In the genomic region with DNA sequence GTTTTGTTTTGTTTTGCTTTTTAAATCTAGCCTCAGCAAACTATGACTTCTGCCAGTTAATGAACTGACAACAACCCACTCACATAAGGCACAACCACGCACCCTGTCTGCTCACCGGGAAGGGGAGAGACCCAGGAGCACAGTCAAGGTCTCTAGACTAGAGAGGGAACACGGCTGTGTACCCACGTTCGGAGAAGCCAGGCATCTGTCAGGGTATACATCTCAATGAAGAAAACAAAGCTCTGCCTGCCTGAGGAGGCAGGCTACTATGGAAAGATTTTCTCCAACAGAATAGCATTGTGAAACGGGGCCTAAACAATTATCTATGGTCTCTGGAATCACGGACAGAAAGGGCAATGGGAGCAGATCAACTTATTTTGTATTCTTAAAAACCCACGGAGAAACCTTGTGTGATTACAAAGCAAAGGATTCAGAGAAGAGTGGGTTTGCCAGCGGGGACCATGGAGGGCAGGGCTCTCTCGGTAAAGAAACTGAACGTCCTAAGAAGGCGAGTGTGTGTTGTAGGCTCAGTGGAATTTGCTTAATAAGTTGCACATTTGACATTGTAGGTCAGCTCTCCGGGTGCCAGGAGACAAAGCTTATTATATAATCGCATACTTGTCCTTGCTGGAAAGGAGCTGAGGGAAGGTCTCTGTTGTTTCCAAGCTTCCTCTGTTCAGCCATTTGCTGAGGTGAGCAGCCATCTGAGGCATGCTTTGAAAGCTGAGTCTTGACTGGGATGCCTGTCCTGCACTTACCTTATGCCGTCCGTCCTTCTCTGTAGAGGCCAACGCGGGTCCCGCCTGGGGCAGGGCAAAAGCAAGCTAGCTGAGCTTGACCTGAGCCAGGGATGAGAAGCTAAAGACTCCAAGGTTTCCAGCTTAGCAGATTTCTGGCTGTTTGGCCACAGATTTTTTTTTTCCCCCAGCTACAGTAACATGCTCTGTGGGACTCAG, we compare ENCODE assay signal across 16 mouse cellular contexts. TPM values are rescaled to one million over a fixed set of nuclear protein-coding genes. Genes with fewer than 3 reads are reported as not detected.
DNase-seq lines count a peak whose midpoint lies in the region; ATAC-seq lines count a peak whose summit lies in the region.
"Had no signal": no experiment of that assay in that cellular context is flagged by ENCODE, and none has a peak within 500 bp of the region (broad histone marks: within the 10 kb centered on the region; RNA-seq: fewer than 3 reads in every experiment).

No protein-coding gene starts in this region.

- no peak for ATAC-seq in kidney, embryonic 15.5 days (replicated peaks; ENCODE audit: low FRiP score)
- peak; percentile 72 for ATAC-seq in hindbrain, embryonic 12.5 days (ENCODE audit: low FRiP score)
- ATAC-seq in CD4-positive, CD25-positive, alpha-beta regulatory T cell, adult 4 months, result no peak
- ATAC-seq: inflammation-experienced regulatory T-cells, adult 6 months had no signal

- no peak overlapping the region for H3K9ac ChIP-seq in kidney, embryonic 15.5 days
- H3K9ac ChIP-seq in hindbrain, embryonic 12.5 days, result no peak overlapping the region
- H3K9ac ChIP-seq: neural tube, embryonic 12.5 days had no signal

- H3K27me3 ChIP-seq in kidney, embryonic 15.5 days, result no peaks in the 10 kb centered on the region
- H3K27me3 ChIP-seq in hindbrain, embryonic 12.5 days, result no peaks in the 10 kb centered on the region
- H3K27me3 ChIP-seq: neural tube, embryonic 12.5 days had no signal

- H3K9me3 ChIP-seq in kidney, embryonic 15.5 days (replicated peaks), result no peaks in the 10 kb centered on the region
- no peaks in the 10 kb centered on the region for H3K9me3 ChIP-seq in hindbrain, embryonic 12.5 days (replicated peaks)
- H3K9me3 ChIP-seq: neural tube, embryonic 12.5 days had no signal

- 84% methylated on average over 19 of the region's 19 CpGs for WGBS in kidney, embryonic 15.5 days
- WGBS in hindbrain, embryonic 12.5 days, result 41% methylated on average over 19 of the region's 19 CpGs

- no peaks in the 10 kb centered on the region for H3K4me1 ChIP-seq in kidney, embryonic 15.5 days
- H3K4me1 ChIP-seq in hindbrain, embryonic 12.5 days, result peaks cover 14% of the 10 kb centered on the region
- H3K4me1 ChIP-seq: neural tube, embryonic 12.5 days had no signal

- no peak overlapping the region for H3K4me2 ChIP-seq in kidney, embryonic 15.5 days
- peak overlapping the region; percentile 30 for H3K4me2 ChIP-seq in hindbrain, embryonic 12.5 days (replicated peaks)
- H3K4me2 ChIP-seq: neural tube, embryonic 12.5 days had no signal

- no peak overlapping the region for H3K27ac ChIP-seq in kidney, embryonic 15.5 days
- 0 out of 2 replicates have a peak overlapping the region, but pooled peaks have one; percentile 12 for H3K27ac ChIP-seq in hindbrain, embryonic 12.5 days
- H3K27ac ChIP-seq: macrophage; neural tube, embryonic 12.5 days had no signal

- peak; percentile 6 for DNase-seq in kidney, adult 18-20 months
- DNase-seq in Muller cell, postnatal 12 days (ENCODE audit: inconsistent ontology term), result peak; percentile 76
- DNase-seq in brain, adult 2 months (ENCODE audit: low read depth, low spot score), result peak; percentile 10
- DNase-seq in adrenal gland, adult 18-20 months (ENCODE audit: low spot score in 2 of 2), result no peak
- DNase-seq: adrenal gland, postnatal 10 days; left cerebral cortex, postnatal 4 days; right cerebral cortex, postnatal 25 days had no signal

- no peak overlapping the region for H3K4me3 ChIP-seq in kidney, embryonic 15.5 days (replicated peaks)
- H3K4me3 ChIP-seq in hindbrain, embryonic 12.5 days, result no peak overlapping the region
- H3K4me3 ChIP-seq: neural tube, embryonic 12.5 days had no signal

- H3K36me3 ChIP-seq in kidney, embryonic 15.5 days, result peaks cover 10% of the 10 kb centered on the region
- peaks cover 9% of the 10 kb centered on the region for H3K36me3 ChIP-seq in hindbrain, embryonic 12.5 days

RNA-seq across cellular contexts. Expression of gene Fbn1, which starts 51.1 kb away (rescaled TPM):
- 13.4 and 16.4 TPM in 2 replicates for polyA plus RNA-seq in kidney, embryonic 15.5 days (2015; fragmentation: Nextera tagmentation; extraction: Ambion mirVana)
- polyA plus RNA-seq in hindbrain, embryonic 12.5 days (2016; fragmentation: Nextera tagmentation; extraction: Ambion mirVana), result 14.8 and 18.7 TPM in 2 replicates
- not detected for polyA plus RNA-seq in CD4-positive, CD25-positive, alpha-beta regulatory T cell, adult 4 months (2017; shearing (Covaris generic))
- total RNA-seq in adrenal gland, adult 18-20 months (2021), result 10 to 100 TPM; 12.8 to 35.3 TPM
- total RNA-seq: MEL had no signal
- polyA plus RNA-seq: inflammation-experienced regulatory T-cells, adult 6 months had no signal

RNA-seq across cellular contexts. Expression of gene Gm9913, which starts 54.0 kb away (rescaled TPM):
- polyA plus RNA-seq in kidney, embryonic 15.5 days (2015; fragmentation: Nextera tagmentation; extraction: Ambion mirVana), result 0.19 and 0.42 TPM in 2 replicates
- 0.34 and 0.36 TPM in 2 replicates for polyA plus RNA-seq in hindbrain, embryonic 12.5 days (2016; fragmentation: Nextera tagmentation; extraction: Ambion mirVana)
- not detected for polyA plus RNA-seq in CD4-positive, CD25-positive, alpha-beta regulatory T cell, adult 4 months (2017; shearing (Covaris generic))
- under 1 TPM in 1 of 2 experiments, not detected in 1; 0.16 TPM for total RNA-seq in adrenal gland, adult 18-20 months (2021)
- total RNA-seq: common myeloid progenitor, adult 5-6 weeks; gastrocnemius, adult 8-10 months; MEL had no signal
- polyA plus RNA-seq: inflammation-experienced regulatory T-cells, adult 6 months; macrophage had no signal

Comparison
In these comparisons a context has a peak if more than half of its experiments do, and no peak if none do; other contexts are left out.
1. DNase-seq: peak in kidney, adult 18-20 months (single experiment), Muller cell, postnatal 12 days (single experiment) and brain, adult 2 months (single experiment); none in adrenal gland, adult 18-20 months (0 of 2).
2. RNA of gene Fbn1, which starts 51.1 kb away (polyA plus RNA-seq): 13.4 to 16.4 TPM in kidney, embryonic 15.5 days and 14.8 to 18.7 TPM in hindbrain, embryonic 12.5 days; not detected in CD4-positive, CD25-positive, alpha-beta regulatory T cell, adult 4 months; every median in the first group is over 10 times any median in the second.